Mouse (Mus musculus) heart, embryonic 14.5 days (tissue): Measurements from ENCODE around the gene Ulk3. TPM values are rescaled to one million over a fixed set of nuclear protein-coding genes. Genes with fewer than 3 reads are reported as not detected.

Source experiments
- ATAC-seq: fragments of 200-750 bp; cut with Nextera tagmentation; 2 replicates; pipeline ENCODE4 v1.8.0; 2017; ENCODE audit warnings: low read depth, moderate TSS enrichment; ENCODE audit not compliant: insufficient number of reproducible peaks, insufficient read depth, low FRiP score
- H3K27ac ChIP-seq, 2 experiments: fragments of 200-500 bp in 1 of 2; fragments of 300-500 bp in 1 of 2; sonication (generic) in 1 of 2; replicated peaks in 1 of 2; 2 replicates each; pipeline ENCODE4 v1.5.1; 2012 to 2014; ENCODE audit warnings: low read depth in 2 of 2, low read length in 2 of 2, control low read depth in 1 of 2, mild to moderate bottlenecking in 1 of 2, mixed read lengths in 1 of 2; ENCODE audit not compliant: control insufficient read depth in 1 of 2, insufficient read depth in 1 of 2
- H3K27me3 ChIP-seq: fragments of 300-500 bp; sonication (generic); 2 replicates; pipeline ENCODE4 v1.6.1; 2014; ENCODE audit warnings: mild to moderate bottlenecking, low read length, control low read depth; ENCODE audit not compliant: control insufficient read depth, insufficient read depth
- H3K36me3 ChIP-seq: fragments of 300-500 bp; sonication (generic); 2 replicates; pipeline ENCODE4 v1.6.1; 2014; ENCODE audit warnings: mild to moderate bottlenecking, control low read depth, low read length, mixed read lengths; ENCODE audit not compliant: control insufficient read depth, insufficient read depth
- H3K4me1 ChIP-seq, 2 experiments: fragments of 200-500 bp in 1 of 2; fragments of 300-500 bp in 1 of 2; sonication (generic) in 1 of 2; 2 replicates each; pipeline ENCODE4 v1.6.1; 2012 to 2014; ENCODE audit warnings: low read length in 2 of 2, control low read depth in 1 of 2, mixed read lengths in 1 of 2; ENCODE audit not compliant: control insufficient read depth in 2 of 2, insufficient read depth in 2 of 2
- H3K4me2 ChIP-seq: fragments of 300-500 bp; sonication (generic); 2 replicates; pipeline ENCODE4 v1.6.1; 2014; ENCODE audit warnings: mild to moderate bottlenecking, low read length
- H3K4me3 ChIP-seq, 2 experiments: fragments of 200-500 bp in 1 of 2; fragments of 300-500 bp in 1 of 2; sonication (generic) in 1 of 2; 2 replicates each; pipeline ENCODE4 v1.5.1; 2012 to 2014; ENCODE audit warnings: low read length in 2 of 2, mild to moderate bottlenecking in 2 of 2, control low read depth in 1 of 2, low read depth in 1 of 2, moderate library complexity in 1 of 2; ENCODE audit not compliant: control insufficient read depth in 1 of 2, insufficient read depth in 1 of 2
- H3K9ac ChIP-seq: fragments of 300-500 bp; sonication (generic); 2 replicates; pipeline ENCODE4 v1.6.1; 2014; ENCODE audit warnings: mild to moderate bottlenecking, low read length
- H3K9me3 ChIP-seq: fragments of 300-500 bp; sonication (generic); 2 replicates; pipeline ENCODE4 v1.6.1; 2016; ENCODE audit warnings: low read length, control low read depth; ENCODE audit not compliant: control insufficient read depth
- WGBS: fragments of 180-500 bp; shearing (Covaris S2); extraction: QIAGEN DNeasy Blood & Tissue Kit; methylation state at CpG from one replicate; pipeline ENCODE4 v1.1.7; 2014; 5-methylcytosine and 5-hydroxymethylcytosine counted together
- polyA plus RNA-seq: library from polyadenylated mRNA; unstranded; fragments of >200 nt; fragmentation: Nextera tagmentation; extraction: Ambion mirVana; gene quantifications from 2 replicates; pipeline ENCODE4 v1.2.1, GENCODE M21; 2014

Gene Ulk3
- polyA plus RNA-seq, 1 experiment from 2014 or later, result 10.9 TPM

- peaks cover 17 to 36% of the 10 kb centered on the region in 2 experiments for H3K4me1 ChIP-seq
- peak overlapping the region; percentile 47 for H3K4me2 ChIP-seq
- H3K4me3 ChIP-seq, result no peak overlapping the region
- peak overlapping the region; percentile 87 to 89 for H3K27ac ChIP-seq
- H3K27me3 ChIP-seq, result no peaks in the 10 kb centered on the region
- H3K9ac ChIP-seq, result peak overlapping the region; percentile 45; the same call in 1 of the 2 replicates
- peaks cover 47% of the 10 kb centered on the region for H3K36me3 ChIP-seq
- ATAC-seq, result peak; percentile 60
- H3K9me3 ChIP-seq, result no peaks in the 10 kb centered on the region
- WGBS, result 48% methylated on average over 11 of the region's 11 CpGs
These were observed 39.0 kb upstream of the Ulk3 start for GRCm38 (mm10) chr9:57550126-57550862.

DNA sequence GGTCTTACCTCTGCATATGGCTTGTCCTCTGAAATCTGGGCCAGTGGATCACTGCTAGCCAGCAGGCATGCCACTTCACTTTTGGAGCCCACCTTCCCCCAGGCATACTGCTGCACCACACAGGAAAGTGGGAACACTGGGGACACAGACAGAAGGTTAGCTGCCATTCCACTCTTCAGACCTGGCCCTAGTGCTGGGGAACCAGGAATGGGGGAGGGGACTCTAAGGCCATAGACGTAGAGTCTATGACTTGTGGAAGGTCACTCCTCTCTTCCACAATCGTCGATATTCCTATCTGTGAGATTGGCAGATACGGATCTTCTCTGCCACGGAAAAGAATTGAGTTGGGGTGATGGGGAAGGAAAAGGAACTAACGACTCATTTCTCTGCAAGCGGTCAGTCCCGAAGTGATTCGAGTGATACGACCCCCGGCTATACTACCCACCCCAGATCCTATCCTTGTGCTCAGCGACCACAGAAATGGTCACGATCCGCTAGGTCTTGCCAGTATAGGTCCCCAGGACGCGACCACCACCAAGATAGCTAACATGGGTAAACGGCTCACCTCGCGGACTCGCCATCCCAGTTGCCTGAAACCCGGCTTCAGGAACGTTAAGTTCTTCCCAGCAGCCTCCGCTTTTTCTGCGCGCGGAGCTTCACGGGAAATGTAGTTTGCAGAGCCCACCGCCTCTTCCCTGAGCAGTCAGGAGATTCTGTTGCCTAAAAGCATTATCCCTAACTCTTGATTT is 36.9 kb upstream of the Ulk3 start, which contains the start of gene Mpi:
Gene Mpi (minus strand): TSS at position 625 of the 749 bp plus-strand sequence.
- peak within 1 kb of the TSS in 1 of 2 experiments; percentile 24; a peak in 2 of 4 replicates for H3K27ac ChIP-seq
- H3K4me2 ChIP-seq, result peak within 1 kb of the TSS; percentile 73
- peak within 1 kb of the TSS; percentile 83 for H3K9ac ChIP-seq
- H3K4me1 ChIP-seq, result peaks cover 17 to 36% of the 10 kb centered on the region in 2 experiments
- no peak for ATAC-seq
- H3K27me3 ChIP-seq, result no peaks in the 10 kb centered on the region
- peaks cover 27% of the 10 kb centered on the region for H3K36me3 ChIP-seq
- peak within 1 kb of the TSS; percentile 65 to 75 for H3K4me3 ChIP-seq
- no peaks in the 10 kb centered on the region for H3K9me3 ChIP-seq
- WGBS, result under 1% methylated on average over 28 of the region's 28 CpGs

DNA sequence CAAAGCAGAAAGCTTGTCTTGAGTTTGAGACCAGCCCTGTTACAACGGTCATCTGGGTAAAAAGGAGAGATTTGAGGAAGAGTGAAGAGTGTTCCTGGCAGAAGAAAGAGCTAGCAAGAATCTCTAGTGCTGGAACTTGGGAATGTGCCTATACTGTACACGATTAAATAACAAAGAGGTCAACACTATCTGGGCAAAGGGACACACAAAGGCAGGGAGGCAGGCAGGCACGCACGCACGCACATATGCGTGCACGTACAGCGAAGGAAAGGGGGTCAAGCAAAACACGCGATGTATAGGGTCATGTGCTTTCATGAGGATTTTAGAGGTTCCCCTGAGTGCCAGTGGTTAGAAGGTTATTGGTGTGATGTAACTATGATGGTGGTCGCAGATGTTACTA is 36.1 kb upstream of the Ulk3 start:
- Histone ChIP-seq H3K9ac (no peak overlapping the region), H3K9me3 (no peaks in the 10 kb centered on the region), H3K4me1 (peaks cover 17 to 29% of the 10 kb centered on the region in 2 experiments), H3K36me3 (peaks cover 19% of the 10 kb centered on the region), H3K4me2 (peak overlapping the region; percentile 16; the same call in 1 of the 2 replicates), H3K27me3 (no peaks in the 10 kb centered on the region), H3K27ac (no peak overlapping the region), H3K4me3 (no peak overlapping the region)
- no peak for ATAC-seq
- 68% methylated on average over 11 of the region's 11 CpGs for WGBS

- H3K4me2 ChIP-seq, result no peak overlapping the region
- H3K27ac ChIP-seq, result no peak overlapping the region
- H3K4me3 ChIP-seq, result no peak overlapping the region
- no peaks in the 10 kb centered on the region for H3K27me3 ChIP-seq
- no peaks in the 10 kb centered on the region for H3K9me3 ChIP-seq
- ATAC-seq, result no peak
- H3K36me3 ChIP-seq, result 0 out of 2 replicates have a peak, but pooled peaks cover 4% of the 10 kb centered on the region
- whole genome bisulfite sequencing, result 58% methylated on average over 3 of the region's 3 CpGs
- no peak overlapping the region for H3K9ac ChIP-seq
- peaks cover 12 to 17% of the 10 kb centered on the region in 2 experiments for H3K4me1 ChIP-seq
These were observed 34.5 kb upstream of the Ulk3 start for GRCm38 (mm10) chr9:57554753-57555152.

- H3K27ac ChIP-seq, result no peak overlapping the region
- no peak overlapping the region for H3K4me2 ChIP-seq
- H3K9ac ChIP-seq, result no peak overlapping the region
- 75% methylated on average over 3 of the region's 3 CpGs for WGBS
- H3K4me3 ChIP-seq, result no peak overlapping the region
- H3K4me1 ChIP-seq, result peaks cover 5 to 14% of the 10 kb centered on the region in 2 experiments
- ATAC-seq, result no peak
- no peaks in the 10 kb centered on the region for H3K27me3 ChIP-seq
- H3K9me3 ChIP-seq, result no peaks in the 10 kb centered on the region
- no peaks in the 10 kb centered on the region for H3K36me3 ChIP-seq
These were observed 32.0 kb upstream of the Ulk3 start for GRCm38 (mm10) chr9:57557215-57557614.

- H3K4me3 ChIP-seq, result no peak overlapping the region
These were observed 30.6 kb upstream of the Ulk3 start for GRCm38 (mm10) chr9:57558625-57559024.

GRCm38 (mm10) chr9:57559568-57559967 is 29.7 kb upstream of the Ulk3 start:
- no peak overlapping the region for H3K4me2 ChIP-seq
- no peak for ATAC-seq
- no peak overlapping the region for H3K27ac ChIP-seq
- H3K4me3 ChIP-seq, result no peak overlapping the region
- no peak overlapping the region for H3K9ac ChIP-seq
- peaks cover 7 to 24% of the 10 kb centered on the region in 2 experiments for H3K4me1 ChIP-seq
- WGBS, result 73% methylated on average over 2 of the region's 2 CpGs
- no peaks in the 10 kb centered on the region for H3K9me3 ChIP-seq
- H3K27me3 ChIP-seq, result no peaks in the 10 kb centered on the region
- H3K36me3 ChIP-seq, result no peaks in the 10 kb centered on the region

More at GRCm38 (mm10) chr9:57558625-57559024, 30.6 kb upstream of the Ulk3 start:
- Histone ChIP-seq H3K9me3 (no peaks in the 10 kb centered on the region), H3K9ac (no peak overlapping the region), H3K27me3 (no peaks in the 10 kb centered on the region), H3K4me1 (peaks cover 7 to 24% of the 10 kb centered on the region in 2 experiments), H3K36me3 (no peaks in the 10 kb centered on the region), H3K27ac (no peak overlapping the region), H3K4me2 (no peak overlapping the region)
- WGBS, result 80% methylated on average over 4 of the region's 4 CpGs
- no peak for ATAC-seq
